Comparison of ENCODE assay signal across 16 mouse cellular contexts in the genomic region with DNA sequence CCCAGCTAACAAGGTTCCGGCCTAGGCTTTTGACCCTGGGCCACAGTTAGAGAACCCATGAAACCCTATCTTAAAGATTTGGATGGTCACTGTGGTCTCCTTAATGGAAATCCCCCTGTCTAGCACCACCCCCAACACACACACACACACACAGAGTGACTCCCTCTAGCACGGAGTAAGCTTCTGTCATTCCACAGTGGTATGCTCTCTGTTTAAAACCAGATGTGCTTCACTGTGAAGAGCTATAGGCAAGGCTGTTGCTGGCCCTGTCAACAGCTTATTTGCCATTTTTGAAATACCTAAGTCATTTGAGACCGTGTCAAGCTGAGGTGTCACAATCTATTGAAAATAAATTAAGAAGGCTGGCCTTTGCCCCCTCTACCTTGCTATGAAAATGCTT.
"Had no signal": no experiment of that assay in that cellular context is flagged by ENCODE, and none has a peak within 500 bp of the region (broad histone marks: within the 10 kb centered on the region; RNA-seq: fewer than 3 reads in every experiment).

No protein-coding gene starts in this region.

- ATAC-seq: lung, postnatal 0 days; midbrain, embryonic 16.5 days had no signal

- H3K4me1 ChIP-seq: stomach, embryonic 15.5 days had no signal

- H3K9me3 ChIP-seq: limb, embryonic 13.5 days; midbrain, embryonic 12.5 days; neural tube, embryonic 13.5 days; stomach, embryonic 15.5 days had no signal

- H3K4me3 ChIP-seq: limb, embryonic 13.5 days; midbrain, embryonic 12.5 days; neural tube, embryonic 13.5 days; stomach, embryonic 15.5 days had no signal

- H3K9ac ChIP-seq: limb, embryonic 13.5 days; liver, embryonic 14.5 days; midbrain, embryonic 12.5 days; neural tube, embryonic 13.5 days; stomach, embryonic 15.5 days had no signal

- H3K36me3 ChIP-seq: limb, embryonic 13.5 days; midbrain, embryonic 12.5 days; stomach, embryonic 15.5 days had no signal

- DNase-seq: kidney, adult 8-10 months; kidney, postnatal 36 days; layer of hippocampus, adult 9-11 months; layer of hippocampus, postnatal 36 days; lung, adult 2 months; lung, postnatal 4 days; retina, postnatal 1 day; thymus, adult 18-20 months; thymus, postnatal 14 days had no signal

- H3K27ac ChIP-seq: limb, embryonic 13.5 days; liver, embryonic 14.5 days; midbrain, embryonic 12.5 days; neural tube, embryonic 13.5 days; stomach, embryonic 15.5 days had no signal

- H3K4me2 ChIP-seq: limb, embryonic 13.5 days; midbrain, embryonic 12.5 days; neural tube, embryonic 13.5 days; stomach, embryonic 15.5 days had no signal
